Mouse (Mus musculus) spleen, postnatal 4 days (tissue): ENCODE results near the gene Ccdc73.
A peak's percentile ranks its signal among the peaks of the same experiment; 100 is the strongest.

Experiments
- DNase-seq, 2 experiments: peaks; one replicate each; pipeline ENCODE4 v3.0.0; 2022; ENCODE audit warnings: low spot score in 2 of 2

Ccdc73 gene

DNA sequence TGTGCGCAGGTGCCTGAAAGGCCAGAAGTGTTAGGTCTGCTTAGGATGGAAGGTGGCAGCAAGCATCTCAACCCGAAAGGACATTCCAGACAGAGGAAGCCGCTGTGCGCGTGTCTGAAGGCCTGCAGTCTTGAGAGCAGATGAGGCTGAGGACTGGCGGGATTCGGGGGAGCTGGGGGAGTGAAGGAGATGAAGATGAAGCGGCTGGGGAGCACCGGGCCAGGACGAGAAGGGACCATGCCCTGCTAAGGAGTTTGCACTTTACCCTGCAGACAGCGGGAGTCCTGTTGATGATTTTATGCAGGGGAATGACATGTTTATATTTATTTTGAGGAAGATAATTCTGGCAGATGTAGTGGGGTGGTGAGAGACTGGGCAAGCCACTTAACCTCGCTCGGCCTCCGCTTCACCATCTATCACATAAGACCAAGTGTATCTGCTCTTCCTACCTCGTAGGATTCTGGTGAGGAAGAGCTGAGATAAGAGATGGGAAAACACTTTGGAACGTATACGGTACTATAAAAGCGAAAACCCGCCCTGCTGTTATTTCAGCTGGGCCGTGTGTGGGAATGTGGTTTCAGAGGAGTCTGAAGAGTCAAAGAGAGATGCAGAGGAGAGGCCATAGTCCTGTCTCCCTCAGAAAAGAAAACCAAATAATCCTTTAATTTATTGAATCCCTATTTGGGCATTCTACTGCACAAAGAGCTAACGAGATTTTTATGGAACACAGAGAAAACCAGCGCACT lies 159.5 kb downstream of the Ccdc73 start:
- DNase-seq, result no peak

DNA sequence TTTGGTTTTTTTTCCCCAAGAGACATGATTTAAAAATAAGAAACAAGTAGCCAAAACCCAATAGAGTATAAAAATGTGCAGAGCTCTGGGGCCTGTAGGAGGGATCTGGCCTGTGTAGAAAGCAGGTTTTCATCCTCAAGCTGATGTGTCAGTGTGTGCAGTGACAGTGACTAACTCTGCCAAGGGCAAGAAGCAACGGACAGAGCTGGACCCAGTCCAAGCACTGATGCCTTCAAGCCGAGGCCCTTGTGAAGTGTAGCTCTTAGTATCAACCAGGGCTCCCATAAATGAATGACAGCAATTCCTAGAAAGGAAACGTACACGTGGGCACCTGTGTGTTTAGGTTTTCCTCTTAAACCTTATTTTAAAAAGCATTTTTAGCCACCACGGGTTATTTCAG lies 161.2 kb downstream of the Ccdc73 start:
- peak in 1 of 2 experiments; percentile 47 for DNase-seq

DNA sequence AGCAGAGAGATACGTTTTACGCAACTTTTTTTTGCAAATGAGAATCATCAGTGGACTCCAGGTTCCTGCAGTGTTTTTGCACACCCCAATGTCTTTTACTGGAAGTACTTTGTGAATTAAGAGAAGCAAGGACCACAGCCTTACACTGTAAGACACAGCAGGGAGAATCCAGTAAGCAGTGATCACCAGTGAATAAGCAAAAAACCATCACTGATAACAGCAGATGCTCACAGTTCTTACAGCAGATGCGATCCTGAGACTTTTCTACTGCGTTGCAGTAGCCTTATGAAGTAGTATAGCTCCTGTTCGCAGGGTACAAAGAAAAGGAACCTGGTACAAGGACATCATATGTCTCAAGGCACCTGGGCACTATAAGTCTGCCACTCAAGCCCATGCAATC lies 162.9 kb downstream of the Ccdc73 start:
- no peak for DNase-seq

DNA sequence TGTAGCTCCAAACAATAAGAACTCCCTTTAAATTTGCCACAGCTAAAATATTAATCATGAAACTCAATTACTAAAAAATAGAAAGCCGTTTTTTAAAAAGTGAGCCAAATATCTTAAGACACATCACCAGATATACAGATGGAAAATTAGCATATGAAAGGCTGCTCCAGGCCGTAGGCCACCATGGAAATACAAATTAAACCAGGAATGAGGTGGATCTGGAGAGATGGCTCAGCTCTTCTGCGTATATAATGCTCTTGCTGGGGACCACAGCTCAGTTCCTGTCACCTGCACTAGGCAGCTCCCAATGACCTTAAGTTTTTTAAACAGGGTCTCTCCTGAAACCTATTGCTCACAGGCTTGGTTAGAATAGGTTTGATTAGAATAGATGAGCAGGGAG lies 166.5 kb downstream of the Ccdc73 start:
- no peak for DNase-seq

DNA sequence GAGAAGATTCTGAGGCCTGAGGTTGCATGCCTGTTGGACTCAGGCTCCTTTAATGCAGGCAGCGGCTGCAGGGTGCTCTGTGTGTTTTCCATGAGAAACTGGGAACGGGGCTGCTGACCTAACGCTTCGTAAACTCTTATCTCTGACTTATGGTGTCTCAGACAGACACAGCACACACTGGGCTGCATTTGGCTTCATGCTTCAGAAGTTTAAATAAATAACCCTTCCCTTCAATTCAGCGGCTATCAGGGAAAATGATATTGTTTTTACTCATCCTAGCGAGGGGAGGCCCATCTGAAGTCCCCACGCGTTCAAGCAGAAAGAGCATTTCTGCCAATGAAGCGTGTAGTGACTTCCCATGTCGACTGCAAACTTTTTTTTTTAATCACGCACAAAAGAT lies 168.4 kb downstream of the Ccdc73 start:
- no peak for DNase-seq

DNA sequence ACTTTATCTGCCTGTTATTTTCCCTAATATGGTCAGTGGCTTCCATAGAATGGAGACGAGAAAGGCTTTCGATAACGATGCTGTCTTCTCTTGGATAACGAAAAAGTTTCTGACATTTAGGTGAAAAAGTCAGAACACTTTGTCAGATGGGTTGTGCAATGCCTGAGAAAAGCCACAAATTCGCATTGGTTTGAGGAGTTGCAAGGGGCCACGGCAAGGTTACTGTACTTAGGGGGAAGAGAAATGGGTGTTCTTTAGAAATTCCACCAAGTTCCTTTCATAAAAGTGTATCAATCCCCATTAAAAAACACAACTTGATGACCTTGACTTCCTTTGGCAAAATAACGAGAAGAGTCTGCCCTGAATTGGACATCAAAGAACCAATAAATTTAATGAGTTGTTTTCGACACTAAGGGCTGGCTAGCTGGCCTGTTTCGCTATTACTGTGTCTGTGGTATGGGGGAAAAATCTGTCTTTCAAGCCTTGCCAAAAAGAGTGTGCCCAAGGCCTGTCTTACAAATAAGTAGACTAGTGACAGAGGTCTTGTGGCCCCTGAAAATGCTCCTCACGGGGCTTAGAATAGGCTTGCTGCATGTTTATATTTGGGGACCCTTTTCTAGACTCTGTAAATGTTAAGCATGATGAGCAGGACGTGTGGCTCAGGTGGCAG lies 168.9 kb downstream of the Ccdc73 start:
- DNase-seq, result peak in 1 of 2 experiments; percentile 23

DNA sequence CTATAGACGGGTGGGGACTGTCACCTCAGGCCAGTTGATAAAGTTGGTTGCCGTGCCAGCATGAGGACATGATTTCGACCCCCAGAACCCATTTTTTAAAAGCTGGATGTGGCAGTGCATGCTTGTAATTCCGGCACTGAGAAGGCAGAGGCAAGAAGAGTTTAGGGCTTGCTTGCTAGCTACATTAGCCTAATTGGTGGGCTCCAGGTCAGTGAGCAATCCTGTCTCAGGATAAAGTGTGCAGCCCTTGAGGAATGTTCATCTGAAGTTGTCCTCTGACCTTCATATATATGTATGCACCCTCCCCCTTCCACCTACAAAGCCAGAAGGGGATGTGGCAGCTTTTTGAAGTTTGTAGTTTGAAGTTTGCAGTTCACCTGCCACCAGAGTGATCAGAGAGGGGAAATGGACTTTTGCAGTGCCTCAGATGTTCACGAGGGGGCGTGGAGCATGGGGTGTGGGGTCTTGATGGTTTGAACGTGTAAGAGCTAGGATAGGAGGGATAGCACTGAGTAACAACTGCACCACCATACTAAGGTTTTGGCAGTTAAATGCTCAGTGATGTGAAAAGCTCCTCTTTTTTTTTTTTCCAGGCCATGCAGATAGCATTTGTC lies 170.5 kb downstream of the Ccdc73 start:
- DNase-seq, result no peak

DNA sequence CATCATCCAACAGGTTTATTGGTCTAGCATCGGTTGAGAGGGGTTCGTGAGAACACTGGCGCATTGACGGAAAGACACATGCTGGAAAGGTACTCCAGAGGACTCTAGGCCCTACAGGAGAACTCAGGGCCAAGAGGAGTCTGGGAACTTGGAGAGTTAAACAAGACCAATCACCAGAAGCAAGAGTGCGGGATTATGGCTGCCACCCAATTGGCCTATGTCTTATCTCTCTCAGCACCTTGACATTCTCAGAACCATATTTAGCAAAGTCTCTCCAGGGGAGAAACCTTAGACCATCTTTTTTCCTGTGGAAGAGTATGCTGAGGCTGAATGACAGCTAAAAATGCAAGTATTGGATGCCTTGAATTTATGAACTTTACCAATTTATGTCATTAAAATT lies 171.3 kb downstream of the Ccdc73 start:
- DNase-seq, result no peak

DNA sequence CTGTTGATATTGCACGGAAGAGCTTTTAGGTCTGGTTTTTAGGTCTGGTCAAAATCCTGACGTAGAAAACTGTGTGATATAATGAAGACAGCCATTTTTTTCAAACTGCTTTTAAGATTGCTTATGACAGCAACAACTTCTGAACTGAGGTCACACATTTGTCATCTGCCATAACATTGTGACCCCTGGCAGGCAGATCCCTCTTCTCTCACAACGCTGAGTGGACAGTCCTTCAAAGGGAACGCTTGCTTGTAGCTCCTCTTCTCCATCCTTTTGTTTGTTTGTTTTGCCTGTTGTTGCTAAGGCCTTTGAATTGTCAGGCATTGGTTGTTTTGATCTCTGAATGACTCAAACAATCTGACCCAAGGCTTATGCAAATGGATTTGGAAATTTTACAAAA lies 173.3 kb downstream of the Ccdc73 start:
- DNase-seq, result no peak

DNA sequence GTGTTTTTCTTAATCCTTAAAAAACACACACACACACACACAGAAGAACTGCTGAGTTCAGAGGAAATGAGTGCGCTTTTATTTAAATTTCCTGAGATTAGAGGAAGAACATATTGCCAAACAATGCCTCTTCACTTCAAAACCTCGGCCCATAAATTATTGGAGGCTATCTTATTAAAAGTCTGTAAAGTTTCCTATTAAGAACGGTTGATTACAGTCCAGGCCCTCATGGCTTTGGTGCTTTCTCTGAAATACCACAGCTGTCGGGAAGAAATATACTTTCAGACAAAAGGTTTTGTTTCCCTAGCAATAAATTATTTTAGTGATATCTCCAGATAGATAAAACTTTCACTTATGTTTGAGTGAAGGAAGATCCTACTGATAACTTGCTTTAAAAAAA lies 175.5 kb downstream of the Ccdc73 start:
- no peak for DNase-seq

DNA sequence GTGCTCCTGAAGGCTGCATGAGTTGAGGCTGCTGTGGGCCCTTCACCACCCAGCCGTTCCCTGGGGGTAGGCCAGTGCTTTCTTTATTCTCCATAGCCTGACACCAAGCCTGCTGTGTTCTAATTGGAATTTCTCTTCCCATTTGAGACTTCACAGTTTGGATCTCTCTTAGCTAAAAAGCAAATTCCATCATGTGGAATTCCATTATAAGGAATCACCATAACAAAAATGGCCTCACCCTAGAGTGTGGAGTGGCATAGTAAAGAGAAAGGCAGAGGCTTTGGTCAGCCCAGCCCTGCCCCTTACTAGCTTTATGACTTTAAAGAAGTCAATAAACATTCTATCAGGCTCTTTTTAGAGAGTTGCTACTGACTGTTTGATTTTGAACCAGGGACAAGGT lies 180.7 kb downstream of the Ccdc73 start:
- no peak for DNase-seq

DNA sequence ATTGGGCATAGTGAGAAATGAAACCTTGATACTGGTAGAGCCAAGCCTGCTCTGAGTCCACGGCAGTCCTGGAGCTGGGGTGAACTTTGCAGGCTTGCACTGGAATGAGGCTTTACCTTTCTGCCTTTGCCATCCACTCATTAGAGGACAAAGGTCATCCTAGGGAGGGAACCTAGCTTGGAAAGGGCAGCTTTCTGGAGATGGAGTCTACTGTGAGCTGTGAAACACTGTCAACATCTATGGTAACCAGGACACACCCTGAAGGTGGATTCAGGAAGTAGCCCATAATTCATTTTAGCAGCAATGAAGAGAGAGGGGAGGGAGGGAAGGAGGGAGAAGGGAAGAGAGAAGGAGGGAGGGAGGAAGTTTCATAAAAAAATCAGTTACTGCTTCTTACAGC lies 187.9 kb downstream of the Ccdc73 start:
- no peak for DNase-seq

DNA sequence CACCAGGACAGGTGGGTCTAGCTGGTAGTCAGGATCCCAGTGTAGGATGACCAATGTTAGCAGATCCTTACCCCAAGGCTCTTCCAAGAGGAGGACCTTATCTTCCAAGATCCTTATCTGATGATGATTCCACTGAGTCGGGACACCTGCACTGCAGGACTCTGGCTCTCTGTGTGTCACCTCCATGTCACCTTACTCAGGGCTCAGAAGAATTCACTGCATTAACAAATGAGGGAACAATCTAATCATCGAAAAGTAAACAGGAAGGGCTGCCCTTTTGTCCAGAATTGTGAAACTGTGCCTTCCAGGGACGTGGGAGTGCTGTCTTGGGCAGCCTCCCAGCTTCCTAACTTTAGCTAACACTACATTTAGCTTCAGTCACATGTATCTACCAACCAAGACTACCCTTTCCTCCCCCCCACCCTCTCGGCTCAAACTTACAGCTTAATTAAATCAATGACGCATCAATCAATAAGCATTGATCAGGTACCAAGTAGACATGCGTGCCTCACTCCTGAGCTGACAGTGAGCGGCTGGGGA lies 191.0 kb downstream of the Ccdc73 start:
- no peak for DNase-seq

DNA sequence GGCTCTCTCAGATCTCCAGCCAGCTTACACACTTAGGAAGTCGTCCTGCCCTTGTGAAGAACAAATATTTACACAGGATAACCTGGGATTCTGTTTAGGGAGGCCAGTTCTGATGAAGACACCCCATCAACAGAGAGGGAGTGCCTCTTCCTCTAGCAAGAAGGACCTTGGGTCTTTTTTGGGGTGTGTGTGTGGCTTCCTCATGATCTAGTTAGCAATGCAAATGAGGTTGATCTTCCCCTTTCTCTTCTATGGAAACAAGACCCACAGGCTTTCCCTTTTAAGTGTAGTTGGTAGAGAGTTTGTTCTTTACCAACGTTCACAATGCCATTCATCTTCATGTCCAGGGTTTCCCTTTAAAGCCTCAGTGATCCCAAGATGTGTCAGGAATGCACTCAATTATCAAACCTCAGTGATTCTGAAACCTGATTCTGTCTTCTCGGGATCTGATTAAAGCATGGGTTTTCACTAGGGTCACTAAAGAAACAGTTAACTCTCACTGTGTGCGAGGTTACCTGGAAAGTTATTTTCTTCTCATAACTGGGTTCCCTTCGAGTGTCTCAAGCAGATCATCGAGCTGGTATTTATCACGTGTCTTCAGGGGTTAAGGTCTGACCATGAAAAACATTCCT lies 195.3 kb downstream of the Ccdc73 start:
- peak in 1 of 2 experiments; percentile 47 for DNase-seq
